Mouse (Mus musculus) embryo, embryonic 11.5 days (tissue): ENCODE data around the gene Cd101.

Source experiments
- DNase-seq: peaks from one replicate; pipeline ENCODE4 v3.0.0-alpha.2; 2012; ENCODE audit warnings: low read depth, low spot score

The Cd101 gene

GRCm38 (mm10) chr3:101029339-101029738, at the start of gene Cd101:
Gene Cd101, minus strand, starts transcription at chr3:101029556.
- no peak for DNase-seq

DNA sequence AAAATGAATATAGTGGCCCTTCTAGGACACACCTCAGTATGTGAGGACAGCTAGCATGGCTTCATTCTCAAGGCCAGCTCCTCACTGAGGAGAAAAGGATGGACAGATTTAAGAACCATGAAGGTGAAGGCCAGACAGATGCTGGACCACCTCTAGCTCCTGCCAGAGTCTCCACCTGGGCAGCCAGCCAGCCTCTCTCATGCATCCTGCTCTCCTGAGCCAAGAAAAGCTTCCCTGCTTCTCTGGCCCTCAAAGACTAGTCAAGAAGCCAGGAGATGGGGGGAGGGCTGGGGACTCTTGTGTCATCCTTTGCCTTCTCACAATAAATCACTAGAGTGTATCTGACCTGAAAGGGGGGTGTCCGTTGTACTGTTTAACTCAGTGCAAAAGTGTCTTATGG, 49.0 kb upstream of the Cd101 start:
- no peak for DNase-seq

DNA sequence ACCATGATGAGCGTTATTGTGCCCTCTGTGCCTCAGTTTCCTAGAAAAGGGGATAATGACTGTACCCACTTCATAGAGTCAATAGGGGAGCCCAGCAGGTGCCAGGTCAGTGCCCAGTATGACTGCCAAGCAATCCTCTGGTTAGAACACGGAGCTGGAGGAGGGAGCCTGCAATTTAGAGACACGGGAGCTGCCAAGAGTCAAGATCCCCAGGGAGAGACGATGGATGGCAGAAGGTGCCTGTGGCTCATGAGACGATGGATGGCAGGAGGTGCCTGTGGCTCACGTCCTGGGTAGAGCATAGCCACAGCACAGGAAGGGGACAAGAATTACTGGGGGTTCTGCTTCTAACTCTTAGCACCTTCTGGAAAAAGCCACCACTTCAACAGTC, 48.3 kb upstream of the Cd101 start:
- no peak for DNase-seq

GRCm38 (mm10) chr3:101076966-101077709, 47.8 kb upstream of the Cd101 start:
- no peak for DNase-seq

GRCm38 (mm10) chr3:101075866-101076265, 46.5 kb upstream of the Cd101 start:
- DNase-seq = no peak

GRCm38 (mm10) chr3:101073384-101073783, 44.0 kb upstream of the Cd101 start:
- no peak for DNase-seq

- DNase-seq = no peak
Observed at GRCm38 (mm10) chr3:101072506-101073215, 43.3 kb upstream of the Cd101 start.

DNA sequence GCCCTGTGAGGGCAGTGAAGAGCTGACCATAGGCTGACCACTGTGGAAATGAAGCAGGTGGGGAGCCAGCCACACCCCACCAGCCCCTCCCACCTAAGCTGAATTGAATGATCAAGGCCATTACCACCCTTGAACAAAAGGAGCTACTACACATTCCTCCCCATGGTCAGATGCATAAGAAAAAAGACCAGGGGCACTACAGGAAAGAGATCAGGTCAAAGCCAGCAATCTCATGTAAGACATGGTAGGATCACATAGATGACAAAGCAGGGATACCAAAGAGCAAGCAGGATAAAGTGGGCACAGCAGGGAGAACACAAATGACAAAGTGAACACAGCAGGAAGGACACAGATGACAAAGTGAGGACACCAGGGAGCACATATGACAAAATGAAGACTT, 42.2 kb upstream of the Cd101 start:
- DNase-seq = no peak

DNA sequence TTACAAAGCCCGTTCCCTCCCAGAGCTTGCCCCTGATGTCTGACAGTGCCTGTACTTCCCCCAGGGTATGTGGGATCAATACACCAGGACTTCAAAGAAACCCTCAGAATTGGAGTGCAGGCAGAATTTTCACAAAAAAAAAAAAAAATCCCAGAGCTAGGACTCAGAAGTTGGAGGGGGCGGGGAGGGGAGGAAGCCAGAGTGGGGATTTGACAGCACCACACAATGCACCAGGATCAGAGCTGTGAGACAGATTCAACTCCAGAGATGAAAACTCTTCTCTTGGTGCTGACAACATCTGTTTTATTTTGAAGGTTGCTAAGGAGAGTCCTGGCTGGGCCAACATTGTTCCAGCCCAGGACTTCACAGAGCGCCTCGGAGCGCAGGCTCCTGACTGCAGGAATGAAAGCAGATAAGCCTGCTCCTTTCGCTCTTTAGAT, 41.5 kb upstream of the Cd101 start:
- DNase-seq = no peak

DNA sequence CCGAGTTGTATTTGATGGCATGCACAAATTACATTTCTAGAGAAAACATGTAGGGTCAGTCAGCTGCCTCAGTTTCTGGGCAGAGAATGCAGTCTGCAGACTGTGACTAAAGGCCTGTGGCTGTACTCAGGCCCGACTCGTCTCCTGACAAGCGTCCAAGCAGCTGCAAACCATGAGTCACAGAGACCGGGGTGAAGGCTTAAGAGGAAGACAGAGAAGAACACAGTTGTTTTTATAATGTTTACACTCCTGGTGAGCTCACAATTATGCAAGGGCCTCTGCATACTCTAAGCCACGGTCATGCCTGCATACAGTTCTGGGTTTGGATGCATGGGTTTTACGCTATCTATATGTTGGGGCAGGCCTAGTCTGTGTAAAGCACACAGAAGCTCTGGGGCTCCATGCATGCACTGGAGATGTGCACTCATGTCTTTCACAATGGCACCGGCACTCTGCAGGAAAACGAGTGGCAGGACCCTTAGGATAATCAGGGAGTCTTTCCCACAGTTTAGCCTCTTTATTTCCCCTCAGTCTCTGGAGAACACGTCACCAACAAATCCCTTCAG, 41.0 kb upstream of the Cd101 start:
- DNase-seq = no peak

GRCm38 (mm10) chr3:101068701-101069100, 39.3 kb upstream of the Cd101 start:
- DNase-seq = no peak

GRCm38 (mm10) chr3:101066175-101066574, 36.8 kb upstream of the Cd101 start:
- no peak for DNase-seq

DNA sequence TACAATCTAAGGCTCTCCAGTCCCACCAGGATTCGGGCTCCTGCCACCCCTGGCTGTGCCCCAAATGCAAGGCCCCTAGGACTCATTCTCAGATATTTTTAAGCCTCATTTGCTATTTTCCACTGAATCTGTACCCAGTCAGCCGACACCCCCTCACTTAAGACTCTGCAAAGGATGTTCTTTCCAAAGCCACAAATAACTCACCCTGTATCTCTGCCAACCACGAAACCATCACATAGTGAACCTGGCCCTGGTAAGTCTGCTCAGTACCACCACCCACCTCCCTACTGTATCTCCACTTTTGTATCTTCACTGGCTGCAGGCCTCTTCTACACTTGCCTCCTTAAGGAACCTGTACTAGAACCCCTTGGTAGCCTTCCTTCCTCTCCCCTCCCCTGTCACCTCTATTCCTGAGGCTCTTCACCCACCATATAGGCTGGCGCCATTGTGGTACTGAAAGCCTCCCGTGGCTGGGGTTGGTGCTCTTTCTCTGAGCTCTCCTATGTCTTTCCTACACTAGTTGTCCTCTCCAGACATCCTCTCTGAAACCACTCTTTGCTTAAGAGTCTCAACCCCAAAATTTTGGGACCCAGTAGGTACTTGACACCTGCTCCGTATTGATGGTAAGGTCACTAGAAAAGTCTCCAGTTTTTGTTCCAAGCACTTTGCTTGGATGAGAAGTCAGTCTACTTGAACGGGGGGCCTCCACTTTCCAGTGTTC, 32.7 kb upstream of the Cd101 start:
- no peak for DNase-seq

GRCm38 (mm10) chr3:101059214-101059613, 29.9 kb upstream of the Cd101 start:
- no peak for DNase-seq

- DNase-seq = no peak
Observed at GRCm38 (mm10) chr3:101058203-101058602, 28.8 kb upstream of the Cd101 start.

DNA sequence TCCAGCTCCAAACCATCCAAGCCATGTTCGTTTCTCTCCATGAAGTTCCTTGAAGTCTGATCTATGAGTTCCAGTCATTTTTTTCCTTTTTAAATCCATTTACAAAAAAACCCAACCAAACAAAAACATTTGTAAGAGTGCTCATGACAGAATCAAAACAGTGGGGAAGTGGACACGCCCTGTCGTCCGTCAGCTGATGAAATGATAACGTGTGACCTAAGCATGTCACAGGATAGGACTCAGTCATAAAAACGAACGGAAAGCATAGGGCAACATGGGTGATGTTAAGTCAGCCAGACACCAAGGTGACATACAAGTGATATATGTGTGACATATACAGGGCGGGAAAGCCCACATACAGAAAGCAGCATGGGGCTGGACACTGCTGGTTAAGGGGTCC, 25.9 kb upstream of the Cd101 start:
- no peak for DNase-seq

DNA sequence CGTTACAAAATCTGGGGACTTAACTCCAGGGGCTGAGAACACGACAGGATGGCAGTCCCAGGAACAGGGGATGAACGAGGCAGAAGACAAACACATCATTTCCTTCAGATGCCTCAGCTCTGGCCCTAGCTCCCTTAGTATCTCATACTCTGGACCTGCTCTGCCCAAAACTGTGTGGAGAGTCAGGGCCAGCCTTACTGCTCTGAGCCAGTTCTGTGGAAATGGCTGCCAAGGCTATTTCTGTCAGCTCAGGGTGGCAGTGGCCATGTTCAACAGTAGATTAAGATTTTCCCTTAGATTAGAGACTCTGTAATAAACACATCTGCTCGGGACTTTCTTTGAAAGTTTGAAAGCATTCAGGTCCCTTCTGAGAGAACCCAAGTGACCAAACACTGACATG, 22.2 kb upstream of the Cd101 start:
- no peak for DNase-seq

GRCm38 (mm10) chr3:101049997-101050396, 20.6 kb upstream of the Cd101 start:
- DNase-seq = no peak

DNA sequence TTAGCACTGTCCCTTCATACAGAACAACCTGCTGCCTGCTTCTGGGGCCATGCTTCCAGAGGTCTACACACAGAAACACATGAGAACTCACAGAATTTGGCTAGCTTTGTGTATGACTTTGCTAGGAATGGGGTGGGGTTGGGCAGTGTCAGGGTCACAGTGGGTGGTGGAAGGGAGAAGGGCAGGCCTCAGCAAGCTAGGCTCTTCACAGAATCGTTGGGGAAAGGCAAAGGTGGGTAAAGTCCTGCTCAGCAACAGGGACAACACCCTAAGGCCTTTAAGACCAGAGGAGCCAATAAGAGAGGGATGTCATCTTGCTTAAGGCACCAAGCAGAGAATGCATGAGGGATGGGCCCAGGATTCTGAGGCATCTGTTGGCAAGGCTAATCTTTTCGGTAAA, 19.4 kb upstream of the Cd101 start:
- no peak for DNase-seq

DNA sequence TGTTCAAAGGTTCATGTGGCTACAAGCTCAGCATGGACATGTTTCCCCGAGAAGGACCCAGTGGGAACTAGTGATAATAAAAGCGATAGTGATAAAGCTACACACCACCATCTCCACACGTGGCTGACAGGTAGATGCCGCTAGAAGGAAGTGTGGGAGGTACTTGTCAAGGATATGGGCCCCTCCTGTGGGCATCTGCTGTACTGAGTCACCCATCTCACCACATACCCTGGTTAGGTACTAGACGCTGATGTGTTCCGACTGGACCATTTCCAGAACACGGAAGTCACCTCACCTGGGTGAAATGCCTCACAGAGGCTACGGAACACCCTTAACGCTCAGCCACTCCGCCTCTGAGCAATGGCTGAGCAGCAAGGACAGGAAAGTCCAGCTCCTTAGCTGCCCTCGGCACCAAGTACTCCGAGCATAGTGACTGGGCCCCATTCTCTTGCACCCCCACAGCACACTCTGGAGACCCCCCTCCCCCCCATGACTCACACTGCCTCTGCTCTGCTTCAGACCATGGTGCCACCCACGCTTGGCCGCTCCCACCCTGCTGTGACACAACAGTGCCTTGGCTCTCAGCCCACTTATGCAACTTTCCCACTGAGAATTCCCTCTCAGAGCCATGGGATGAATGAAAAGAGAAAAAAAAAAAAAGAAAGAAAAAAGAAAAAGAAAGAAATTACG, 18.4 kb upstream of the Cd101 start:
- no peak for DNase-seq

- no peak for DNase-seq
Observed at GRCm38 (mm10) chr3:101045431-101045830, 16.1 kb upstream of the Cd101 start.

- DNase-seq = no peak
Observed at GRCm38 (mm10) chr3:101044686-101045085, 15.3 kb upstream of the Cd101 start.
